Mouse (Mus musculus) thymus, postnatal 0 days (tissue): ENCODE measurements around the gene Ispd. TPM values are rescaled to one million over a fixed set of nuclear protein-coding genes. Genes with fewer than 3 reads are reported as not detected.

Experiments used
- DNase-seq: peaks from one replicate; pipeline ENCODE4 v3.0.0-alpha.2; 2015; ENCODE audit warnings: low spot score
- polyA plus RNA-seq: library from polyadenylated mRNA; unstranded; fragments of >200 nt; fragmentation: Nextera tagmentation; extraction: Ambion mirVana; gene quantifications from 2 replicates; pipeline ENCODE4 v1.2.1, GENCODE M21; 2015

Gene Ispd
- polyA plus RNA-seq, 1 experiment from 2014 or later: 2.7 TPM

GRCm38 (mm10) chr12:36554697-36555096, 173.4 kb downstream of the Ispd start:
- DNase-seq: no peak

GRCm38 (mm10) chr12:36564146-36564545, 182.9 kb downstream of the Ispd start:
- DNase-seq: no peak

GRCm38 (mm10) chr12:36566974-36567373, 185.7 kb downstream of the Ispd start:
- no peak for DNase-seq

GRCm38 (mm10) chr12:36570414-36571095, 189.3 kb downstream of the Ispd start:
- DNase-seq: no peak

- no peak for DNase-seq
Measured at GRCm38 (mm10) chr12:36584828-36585227, 203.6 kb downstream of the Ispd start.

- DNase-seq: no peak
Measured at GRCm38 (mm10) chr12:36597539-36598250, 216.4 kb downstream of the Ispd start.

GRCm38 (mm10) chr12:36621960-36622736, 240.9 kb downstream of the Ispd start:
- DNase-seq: no peak

GRCm38 (mm10) chr12:36627204-36627603, 246.0 kb downstream of the Ispd start:
- no peak for DNase-seq

- DNase-seq: no peak
Measured at GRCm38 (mm10) chr12:36632427-36632826, 251.2 kb downstream of the Ispd start.

- no peak for DNase-seq
Measured at GRCm38 (mm10) chr12:36647514-36647913, 266.3 kb downstream of the Ispd start.

- DNase-seq: no peak
Measured at GRCm38 (mm10) chr12:36662496-36662895, 281.2 kb downstream of the Ispd start.

- DNase-seq: no peak
Measured at GRCm38 (mm10) chr12:36664783-36665182, 283.5 kb downstream of the Ispd start.

GRCm38 (mm10) chr12:36666771-36667170, 285.5 kb downstream of the Ispd start:
- DNase-seq: no peak

GRCm38 (mm10) chr12:36670164-36670908, 289.1 kb downstream of the Ispd start:
- no peak for DNase-seq

- DNase-seq: no peak
Measured at GRCm38 (mm10) chr12:36670915-36671579, 289.8 kb downstream of the Ispd start.

- DNase-seq: no peak
Measured at GRCm38 (mm10) chr12:36674481-36674880, 293.2 kb downstream of the Ispd start.

GRCm38 (mm10) chr12:36678220-36678619, 297.0 kb downstream of the Ispd start:
- no peak for DNase-seq

GRCm38 (mm10) chr12:36680883-36681505, 299.7 kb downstream of the Ispd start:
- DNase-seq: no peak

- DNase-seq: no peak
Measured at GRCm38 (mm10) chr12:36681779-36682178, 300.5 kb downstream of the Ispd start.

- no peak for DNase-seq
Measured at GRCm38 (mm10) chr12:36694072-36694471, 312.8 kb downstream of the Ispd start.
